Mouse (Mus musculus): ENCODE data around the gene Plcd1.

Plcd1 gene

DNA sequence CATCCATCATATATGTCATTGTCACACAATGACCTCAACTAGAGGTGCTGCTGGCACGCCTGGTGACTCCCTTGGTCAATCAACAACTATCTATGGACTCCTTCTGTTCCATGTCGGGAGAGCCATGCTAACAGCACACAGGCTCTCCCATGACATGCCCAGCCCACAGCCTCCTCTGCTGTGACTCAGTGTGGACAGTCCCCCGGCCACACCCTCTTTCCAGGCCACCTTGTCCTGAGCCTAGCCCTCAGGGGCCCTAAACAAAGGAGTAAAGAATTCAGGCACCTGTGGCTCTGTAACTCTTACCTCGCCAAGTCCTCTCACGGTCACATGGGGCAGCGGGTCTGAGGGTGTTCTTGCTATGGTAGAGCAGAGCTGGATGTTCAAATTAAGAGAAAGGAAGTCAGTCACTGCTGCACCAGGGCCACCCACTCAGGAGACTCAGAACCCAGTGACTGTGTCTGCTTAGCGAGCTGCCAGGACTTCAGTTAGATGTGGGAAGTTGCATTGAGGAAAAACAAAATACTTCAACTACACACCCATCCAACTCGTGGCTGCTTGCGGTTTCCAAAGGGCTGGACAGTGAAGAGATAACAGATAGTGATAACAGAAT, 39.2 kb downstream of the Plcd1 start:
- in situ Hi-C loops (cut with MboI): no loop called here

DNA sequence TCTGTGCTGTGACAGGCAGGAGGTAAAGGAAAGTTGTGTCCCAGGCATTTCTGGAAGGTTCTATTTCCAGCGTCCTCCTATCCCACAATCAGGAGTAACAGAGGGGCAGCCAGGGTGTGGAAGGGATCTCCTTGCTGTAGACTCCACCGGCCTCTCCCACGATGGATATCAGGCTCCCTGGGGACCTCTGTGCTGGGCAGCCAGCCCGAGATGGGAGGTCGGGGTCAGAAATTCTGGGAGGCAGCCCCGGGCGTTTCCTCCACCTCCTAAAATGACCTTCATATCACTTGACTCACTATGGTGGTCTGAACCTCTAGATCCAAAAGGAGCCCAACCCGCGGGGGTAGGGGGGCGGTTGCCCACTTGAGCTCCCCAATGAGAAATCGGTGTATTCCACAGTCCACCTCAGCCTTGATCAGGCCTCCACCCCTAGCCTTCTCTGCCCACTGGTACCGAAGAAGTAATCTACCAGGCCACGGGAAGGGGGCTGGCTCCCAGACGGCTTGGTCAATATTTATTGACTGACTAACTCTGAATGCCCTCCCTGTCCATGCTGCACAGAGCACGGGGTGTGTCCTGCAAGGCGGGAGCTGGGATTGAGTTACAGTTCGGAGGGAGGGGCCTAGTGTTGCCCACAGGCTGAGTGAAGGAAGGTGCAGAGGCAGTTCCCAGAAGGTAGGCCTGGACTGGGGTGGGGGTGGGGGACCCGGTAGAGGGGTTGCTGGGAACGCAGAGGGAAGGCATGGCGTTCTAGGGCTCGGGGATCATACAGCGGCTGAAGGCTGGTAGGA, 41.0 kb downstream of the Plcd1 start, which contains the start of gene Vill:
Gene Vill, plus strand, starts transcription at position 625 of the 791 bp plus-strand sequence.
- in situ Hi-C loops (cut with MboI): no loop called here

DNA sequence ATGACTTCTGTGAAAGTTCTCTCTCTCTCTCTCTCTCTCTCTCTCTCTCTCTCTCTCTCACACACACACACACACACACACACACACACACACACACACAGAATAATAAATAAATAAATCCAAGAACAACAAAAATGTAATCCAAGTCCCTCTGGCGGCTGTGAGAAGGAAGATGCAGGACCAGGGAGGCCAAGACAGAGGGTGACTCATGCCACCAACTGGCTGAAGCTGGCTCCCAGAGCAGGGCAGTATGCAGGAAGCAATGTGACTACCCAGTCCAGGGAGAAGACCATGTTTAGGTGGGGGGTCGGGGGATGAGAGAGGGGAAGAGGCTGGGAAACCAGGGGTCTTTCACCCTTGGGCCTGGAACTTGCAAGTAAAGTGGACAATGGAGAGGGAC, 42.1 kb downstream of the Plcd1 start:
- in situ Hi-C loops (cut with MboI): no loop called here

DNA sequence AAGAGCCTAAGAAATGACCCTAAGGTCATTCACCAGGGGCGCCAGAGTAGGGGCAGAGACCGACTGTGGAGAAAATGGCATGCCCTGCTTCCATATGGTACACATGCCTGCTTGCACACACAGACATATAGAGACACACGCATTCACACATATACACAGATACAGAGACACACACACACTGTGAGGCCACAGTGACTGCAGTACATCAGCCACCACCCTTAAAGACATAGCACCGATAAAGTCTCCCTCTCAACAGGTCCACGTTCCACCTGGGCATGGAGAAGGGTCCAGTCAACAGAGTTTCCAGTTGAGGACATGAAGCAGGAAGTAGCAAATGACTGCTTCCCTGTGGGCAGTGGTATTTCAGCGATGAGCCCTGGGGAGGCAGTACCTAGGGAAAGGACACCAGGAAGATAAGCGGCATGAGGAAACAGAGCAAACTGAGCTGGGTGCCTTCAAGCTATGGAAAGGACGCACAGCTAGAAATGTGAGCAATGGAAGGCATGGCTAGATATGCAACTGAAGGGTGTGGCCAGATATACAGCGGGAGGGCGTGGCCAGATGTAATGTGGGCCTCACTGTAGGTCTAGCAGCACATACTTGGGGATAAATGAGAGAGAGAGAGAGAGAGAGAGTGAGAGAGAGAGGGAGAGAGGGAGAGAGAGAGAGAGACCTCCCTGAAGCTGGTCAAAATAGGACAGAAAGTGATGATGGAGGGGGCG, 45.0 kb downstream of the Plcd1 start:
- in situ Hi-C loops (cut with MboI): no loop called here

DNA sequence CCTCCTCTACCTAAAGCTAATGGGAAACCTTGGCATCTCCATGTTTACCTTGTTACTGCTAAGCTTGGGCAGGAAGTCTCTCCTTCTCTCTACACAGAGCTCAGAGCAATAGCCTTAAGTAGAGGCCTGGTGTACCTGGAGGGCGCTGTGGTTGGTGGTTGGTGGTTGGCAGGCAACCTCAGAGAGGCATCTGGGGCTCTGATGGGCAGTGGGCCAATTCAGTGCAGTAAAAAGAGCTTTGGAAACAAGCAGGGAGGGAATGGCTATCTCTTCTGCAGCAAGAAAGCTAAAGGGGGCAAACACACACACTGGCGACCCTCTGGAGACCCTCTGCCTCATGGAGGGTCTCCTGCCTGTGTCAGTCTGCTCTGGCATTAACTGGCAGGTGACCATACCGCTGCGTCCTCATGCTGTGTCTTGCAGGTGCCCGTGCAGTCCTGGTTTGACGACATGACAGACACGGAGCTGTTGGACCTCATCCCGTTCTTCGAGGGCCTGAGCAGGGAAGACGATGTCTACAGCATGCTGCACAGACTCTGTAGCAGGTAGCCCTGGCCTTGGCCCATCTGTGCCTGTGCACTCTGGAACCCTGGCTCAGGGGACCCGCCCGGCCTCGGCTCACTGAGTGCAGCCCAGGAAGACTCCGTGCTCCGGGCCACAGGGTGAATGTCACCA, 53.1 kb downstream of the Plcd1 start:
- in situ Hi-C loops (cut with MboI): no loop called here

DNA sequence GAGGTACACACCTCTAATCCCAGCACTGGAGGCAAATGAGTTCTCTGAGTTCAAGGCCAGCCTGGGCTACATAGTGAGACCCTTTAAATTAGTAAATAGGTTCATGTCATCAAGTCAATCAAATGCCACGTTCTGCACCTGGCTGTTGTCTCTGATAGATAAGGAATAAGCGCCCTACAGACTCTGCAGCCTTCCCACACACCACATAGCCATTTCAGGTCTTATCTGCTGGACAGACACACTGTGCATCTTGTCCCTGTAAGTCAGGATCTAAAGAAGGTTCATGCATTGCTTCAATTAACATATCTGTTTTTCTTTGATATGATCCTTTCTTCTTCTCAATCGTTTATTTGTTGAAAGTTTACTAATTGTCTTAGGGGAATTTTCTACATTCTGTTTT, 54.7 kb downstream of the Plcd1 start:
- in situ Hi-C loops (cut with MboI): no loop called here

DNA sequence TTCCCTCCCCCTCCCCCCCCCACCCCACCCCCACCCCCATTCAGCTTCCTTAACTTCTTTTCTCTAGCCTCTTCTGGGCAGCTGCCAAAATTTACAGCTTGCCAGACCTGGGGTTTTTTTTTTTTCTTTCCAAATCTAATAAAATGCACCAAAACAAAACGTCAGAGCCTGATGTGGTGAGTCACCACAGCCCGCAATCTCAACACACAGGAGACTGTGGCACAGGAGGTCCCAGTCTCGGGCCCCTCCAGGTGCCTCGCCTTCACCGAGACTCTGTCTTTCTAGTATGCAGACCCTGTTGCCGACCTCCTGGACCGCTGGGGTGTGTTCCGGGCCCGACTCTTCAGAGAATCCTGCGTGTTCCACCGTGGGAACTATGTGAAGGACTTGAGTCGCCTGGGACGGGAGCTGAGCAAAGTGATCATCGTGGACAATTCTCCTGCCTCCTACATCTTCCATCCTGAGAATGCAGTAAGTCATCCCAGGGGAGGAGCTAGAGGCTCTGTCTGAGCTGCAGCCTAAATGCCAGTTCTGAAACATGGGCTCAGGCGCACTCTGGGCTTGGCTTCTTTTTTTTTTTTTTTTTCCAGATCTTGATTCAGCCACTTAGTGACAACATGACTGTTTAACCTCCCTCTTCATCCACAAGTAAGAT, 56.1 kb downstream of the Plcd1 start:
- in situ Hi-C loops (cut with MboI): no loop called here

DNA sequence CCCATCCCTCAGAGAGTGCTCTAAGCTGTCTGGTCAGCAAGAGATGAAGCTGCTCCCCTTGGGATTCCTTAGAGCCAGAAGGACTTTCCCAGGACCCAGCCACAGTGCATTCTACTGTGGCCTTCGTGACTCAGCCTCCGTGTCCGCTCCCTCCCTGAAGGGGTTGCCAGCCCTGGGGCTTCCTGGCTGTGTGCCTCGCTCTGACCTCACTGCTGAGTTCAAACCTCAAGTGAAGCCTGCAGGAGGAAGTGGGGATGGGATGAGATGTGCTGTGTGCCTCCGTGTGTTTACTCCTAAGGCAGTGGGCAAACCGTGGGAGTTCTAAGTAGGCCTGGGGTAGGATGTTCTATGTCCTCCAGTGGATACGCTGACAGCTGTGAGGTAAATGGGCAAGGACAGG, 57.5 kb downstream of the Plcd1 start:
- in situ Hi-C loops (cut with MboI): no loop called here

DNA sequence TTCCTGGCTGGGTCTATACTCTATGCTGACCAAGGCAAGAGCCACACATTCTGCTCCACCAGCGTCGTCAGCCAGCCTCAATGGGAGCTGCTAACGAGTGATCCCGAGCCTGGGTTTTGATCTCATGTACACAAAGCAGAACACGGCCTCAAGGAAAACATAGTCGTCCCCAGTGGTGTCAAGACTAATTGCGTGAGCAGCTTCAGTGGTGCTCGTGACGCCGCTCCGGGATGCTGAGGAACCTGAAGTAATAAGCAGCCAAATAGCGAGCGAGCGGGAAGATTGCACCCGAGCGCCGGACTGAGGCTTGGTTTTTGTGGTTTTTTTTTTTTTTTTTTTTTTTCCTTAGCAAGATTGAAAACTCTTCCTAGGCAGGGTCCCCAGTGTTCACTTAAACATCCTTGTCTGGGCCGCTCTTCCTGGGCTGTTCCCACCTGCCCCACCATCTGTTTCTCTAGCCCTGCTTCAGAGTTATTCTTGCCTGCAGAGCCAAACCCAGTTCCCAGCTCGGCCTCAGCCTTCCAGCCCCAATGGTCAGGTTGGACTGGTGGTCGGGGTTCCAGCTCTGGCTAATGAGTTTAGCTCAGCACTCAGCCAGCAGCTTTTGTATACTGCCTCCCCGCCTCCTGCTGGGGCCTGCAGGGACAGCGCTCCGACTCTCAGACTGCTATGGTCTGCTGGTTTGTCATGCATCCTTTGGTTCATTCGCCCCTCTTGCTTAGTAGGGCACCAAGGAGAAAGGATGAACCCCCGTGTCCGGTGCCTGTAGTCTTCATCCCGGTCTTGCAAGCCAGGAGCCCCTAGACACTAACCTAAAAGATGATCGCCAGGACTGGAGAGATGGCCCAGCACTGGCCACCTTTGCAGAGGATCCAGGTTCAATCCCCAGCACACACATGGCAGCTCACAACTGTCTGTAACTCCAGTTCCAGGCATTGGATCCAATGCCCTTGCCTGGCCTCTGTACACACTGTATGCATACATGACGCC, 58.3 kb downstream of the Plcd1 start:
- in situ Hi-C loops (cut with MboI): no loop called here

DNA sequence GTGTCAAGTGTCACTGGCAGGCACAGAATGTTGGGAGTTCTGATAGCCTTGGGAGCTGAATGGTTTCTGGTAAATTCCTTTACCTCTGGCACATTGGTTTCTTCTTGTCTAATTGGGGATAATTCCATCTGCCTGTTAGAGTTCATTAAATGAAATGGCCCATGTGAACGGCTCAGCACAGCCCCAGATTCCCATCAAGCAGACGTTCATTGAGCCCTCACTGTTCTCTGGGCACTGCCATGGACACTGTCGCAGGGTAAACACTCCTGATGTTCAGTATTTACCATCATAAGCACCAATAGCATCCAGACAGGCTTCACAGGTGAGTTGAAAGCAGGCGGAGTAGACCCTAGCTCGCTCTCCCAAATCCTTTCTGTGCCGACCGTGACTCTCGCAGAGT, 59.2 kb downstream of the Plcd1 start:
- in situ Hi-C loops (cut with MboI): no loop called here

DNA sequence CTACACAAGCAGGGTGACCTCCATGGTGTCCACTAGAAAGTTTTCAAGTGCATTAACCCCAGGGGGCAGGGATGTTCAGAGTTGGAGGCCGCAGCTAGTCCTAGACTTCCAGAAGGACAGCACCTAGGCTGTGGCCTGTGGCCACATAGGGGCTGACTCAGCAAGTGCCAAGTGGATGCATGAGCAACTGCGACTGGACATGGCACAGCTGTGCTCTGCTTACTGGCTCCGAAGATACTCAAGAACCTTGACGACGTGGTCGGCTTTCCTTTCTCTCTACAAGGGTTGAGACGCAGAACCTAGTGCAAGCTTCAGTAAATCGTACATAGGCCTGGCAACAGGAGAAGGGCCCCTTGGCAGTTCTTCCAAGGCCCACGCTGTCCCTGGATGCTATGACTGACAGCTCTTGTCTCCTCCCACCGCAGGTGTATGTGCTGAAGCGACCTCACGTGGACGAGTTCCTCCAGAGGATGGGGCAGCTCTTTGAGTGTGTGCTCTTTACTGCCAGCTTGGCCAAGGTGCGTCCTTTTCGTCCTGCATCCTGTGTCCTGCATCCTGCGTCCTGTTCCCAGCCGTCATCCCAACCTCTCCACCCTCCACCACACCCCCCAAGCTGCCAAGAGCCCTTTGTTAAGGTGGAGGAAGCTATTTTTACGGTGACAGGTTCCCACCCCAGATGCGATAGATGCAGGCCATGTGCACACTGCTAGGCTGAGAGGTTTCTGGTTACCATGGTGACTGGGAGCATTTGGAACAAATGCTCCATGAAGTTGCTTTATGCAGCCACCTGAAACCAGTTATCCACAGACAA, 60.0 kb downstream of the Plcd1 start:
- in situ Hi-C loops (cut with MboI): no loop called here

DNA sequence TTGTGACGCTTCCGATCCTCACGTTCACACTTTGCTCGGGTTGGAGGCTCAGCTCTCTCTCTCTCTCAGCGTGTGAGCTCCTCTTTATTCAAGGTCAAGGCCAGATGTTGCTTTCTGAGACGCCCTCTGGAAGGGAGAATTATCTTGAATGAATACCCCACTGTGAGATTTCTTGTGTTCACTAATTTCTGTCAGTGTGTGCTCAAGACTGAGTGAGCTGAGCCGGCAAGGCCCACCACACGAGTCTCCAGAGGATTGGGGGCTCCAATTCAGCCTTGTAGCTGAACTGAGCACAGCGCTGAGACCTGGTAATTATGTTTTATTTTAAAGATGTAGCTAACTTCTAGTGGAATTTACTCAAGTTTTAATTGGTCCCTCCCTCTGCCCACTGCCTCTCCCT, 60.8 kb downstream of the Plcd1 start:
- in situ Hi-C loops (cut with MboI): no loop called here

DNA sequence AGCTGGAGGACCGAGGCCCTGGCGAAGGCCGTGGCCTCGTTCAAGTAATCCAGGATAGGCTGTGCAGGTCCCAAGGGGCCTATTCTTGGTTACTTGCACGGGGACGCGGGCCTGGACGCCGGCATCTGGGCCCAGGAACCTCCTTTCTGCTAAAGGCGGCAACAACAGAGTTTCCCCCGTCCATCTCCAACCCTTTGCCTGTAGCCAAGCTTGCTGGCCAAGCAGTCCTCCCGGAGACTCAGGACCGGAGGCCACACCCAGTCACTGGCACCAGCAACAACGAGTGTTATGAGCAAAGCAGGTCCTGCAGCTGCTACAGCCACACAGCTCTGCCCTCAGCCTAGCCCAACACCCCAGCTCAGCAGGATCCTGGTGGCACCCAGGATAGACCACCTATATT, 61.5 kb downstream of the Plcd1 start:
- in situ Hi-C loops (cut with MboI): no loop called here

DNA sequence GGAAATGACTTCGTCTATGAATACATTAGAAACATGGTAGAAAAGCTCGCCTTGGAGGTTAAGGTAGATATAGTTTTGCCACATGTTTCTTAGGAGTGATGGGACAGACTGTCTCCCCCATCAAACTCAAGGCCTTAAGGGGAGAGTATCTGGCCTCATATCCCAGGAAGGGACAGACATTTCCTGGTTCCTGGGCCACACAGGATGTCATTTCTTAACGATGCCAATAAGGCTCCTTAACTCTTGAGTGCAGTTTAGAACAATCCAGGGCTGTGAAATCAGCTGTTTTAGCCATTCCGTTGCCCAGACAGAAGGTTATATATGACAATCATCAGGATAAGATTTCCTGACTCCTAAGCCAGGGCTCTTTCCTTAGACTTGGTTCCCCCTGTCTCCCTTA, 62.3 kb downstream of the Plcd1 start:
- in situ Hi-C loops (cut with MboI): no loop called here

DNA sequence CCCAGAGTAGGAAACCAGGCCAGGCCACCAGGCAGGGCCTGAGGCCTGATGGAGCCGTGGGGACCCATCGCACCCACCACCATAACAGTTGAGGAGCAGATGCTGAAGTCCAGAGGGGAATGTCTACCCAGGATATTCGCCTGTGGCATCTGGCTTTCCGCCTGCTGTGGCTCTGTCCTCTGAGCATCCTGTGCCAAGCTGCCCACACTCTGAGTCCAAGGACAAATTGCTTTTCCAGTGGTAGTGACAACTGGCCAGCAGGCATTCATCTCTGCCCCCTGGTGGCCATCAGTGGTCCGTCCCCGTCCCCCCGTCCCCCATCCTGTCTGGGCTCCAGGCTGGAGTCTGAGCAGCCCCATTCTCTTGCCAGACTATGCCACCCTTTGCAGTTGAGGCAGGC, 63.7 kb downstream of the Plcd1 start:
- in situ Hi-C loops (cut with MboI): no loop called here

DNA sequence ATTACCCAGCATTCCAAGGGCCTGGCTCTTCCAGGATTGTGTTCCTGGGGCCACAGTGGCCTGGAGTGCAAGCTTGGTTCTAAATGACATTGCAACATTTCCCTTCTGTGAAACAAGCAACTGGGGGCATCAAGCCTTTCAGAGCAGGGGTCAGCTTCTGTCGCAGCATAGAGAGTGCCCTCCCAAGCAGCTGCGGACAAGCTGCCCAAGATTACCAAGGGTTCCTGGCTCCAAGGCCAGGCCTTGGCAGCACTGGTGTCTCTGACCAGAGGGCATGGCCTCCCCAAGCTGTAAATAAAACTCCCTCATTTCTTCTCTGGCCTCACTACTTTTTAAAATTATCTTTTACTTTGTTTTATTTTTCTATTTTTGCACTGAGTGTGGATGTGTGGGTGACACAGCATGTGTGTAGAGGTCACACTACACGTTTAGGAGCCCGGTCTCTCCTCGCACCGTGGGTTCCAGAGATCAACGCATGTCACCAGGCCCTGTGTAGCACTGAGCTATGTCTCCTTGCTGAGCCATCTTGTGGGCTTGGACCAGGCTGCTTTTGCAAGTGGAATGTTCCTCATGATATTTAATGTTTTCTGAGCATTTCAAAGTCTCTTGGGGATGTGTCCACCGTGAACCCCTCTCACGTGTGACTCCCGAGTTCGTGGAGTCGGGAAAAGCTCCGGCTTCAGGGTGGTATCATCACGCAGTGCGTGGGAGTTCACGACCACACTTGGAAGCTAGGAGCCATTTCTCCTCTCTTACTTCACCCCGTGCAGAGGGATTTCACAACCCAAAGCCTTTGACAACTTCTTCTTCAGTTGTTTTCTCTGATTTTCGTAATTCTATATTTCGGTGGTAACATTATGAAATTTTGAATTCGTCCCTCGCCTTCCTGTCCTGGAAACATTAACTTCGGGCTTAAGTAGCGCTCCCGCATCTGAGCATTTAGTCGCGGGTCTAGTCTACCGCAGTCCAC, 64.8 kb downstream of the Plcd1 start:
- in situ Hi-C loops (cut with MboI): no loop called here

DNA sequence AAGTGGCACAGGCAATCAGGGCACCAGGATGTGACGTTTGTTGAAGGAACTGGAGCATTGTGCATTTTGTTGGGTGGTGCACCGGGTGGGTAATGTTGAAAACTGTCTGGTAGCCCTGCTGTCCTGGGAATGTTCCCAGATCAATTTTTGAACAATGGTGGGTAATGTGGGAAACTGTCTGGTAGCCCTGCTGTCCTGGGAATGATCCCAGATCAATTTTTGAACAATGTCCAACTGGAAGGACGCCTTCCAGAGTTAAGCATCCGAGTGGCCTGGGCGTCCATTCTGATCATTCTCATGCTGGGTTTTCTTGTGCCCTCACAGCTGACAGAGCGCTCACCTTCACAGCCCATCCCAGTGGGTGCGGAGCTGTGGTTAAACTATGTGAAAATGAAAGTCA, 66.0 kb downstream of the Plcd1 start:
- in situ Hi-C loops (cut with MboI): no loop called here

DNA sequence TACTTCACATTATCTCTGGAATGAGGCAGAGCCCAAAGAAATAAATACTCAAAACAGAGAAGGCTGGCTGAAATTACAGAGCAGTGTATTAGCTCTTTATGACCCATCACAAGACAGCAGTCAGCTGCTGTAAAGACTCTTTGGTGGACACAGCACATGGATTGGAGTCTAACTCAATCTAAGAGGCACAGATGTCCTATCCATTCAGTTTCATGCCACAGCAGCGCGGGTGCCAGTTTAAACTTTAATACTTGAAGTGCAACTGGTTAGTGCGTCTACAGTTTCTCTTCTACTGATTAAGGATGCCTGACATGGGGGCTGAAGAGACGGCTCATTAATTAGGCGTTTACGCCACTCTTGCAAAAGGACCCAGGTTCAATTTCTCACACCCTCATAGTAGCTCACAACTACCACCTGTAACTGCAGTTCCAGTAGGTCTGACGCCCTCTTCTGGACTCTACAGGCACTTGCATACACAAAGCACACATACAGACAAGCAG, 67.4 kb downstream of the Plcd1 start:
- in situ Hi-C loops (cut with MboI): no loop called here

All from mature B cell (primary cell).